13 mouse cellular contexts compared by ENCODE assay signal in the genomic region with DNA sequence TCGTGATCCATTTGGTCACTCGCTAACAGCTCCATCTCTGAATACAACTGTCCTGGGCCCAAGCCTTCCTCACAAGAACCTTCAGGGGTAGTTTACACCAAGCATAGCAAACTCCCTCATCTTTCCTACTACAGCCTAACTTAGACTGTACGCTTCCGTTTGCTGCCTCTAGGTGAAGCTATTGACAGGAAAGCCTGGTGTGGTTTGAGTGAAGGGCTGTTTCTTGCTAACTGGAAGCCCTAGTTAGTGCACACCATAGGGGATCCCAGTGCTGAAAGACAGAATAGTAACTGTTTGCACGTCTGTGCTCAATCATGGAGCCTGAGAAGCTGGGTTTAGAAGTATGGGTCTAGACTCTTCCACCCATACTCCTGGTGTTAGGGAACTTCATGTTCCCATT. TPM values are rescaled to one million over a fixed set of nuclear protein-coding genes. Genes with fewer than 3 reads are reported as not detected.
A peak's percentile ranks its signal among the peaks of the same experiment; 100 is the strongest.
DNase-seq lines count a peak whose midpoint lies in the region.
"Had no signal": no experiment of that assay in that cellular context is flagged by ENCODE, and none has a peak within 500 bp of the region (broad histone marks: within the 10 kb centered on the region; RNA-seq: fewer than 3 reads in every experiment).

No protein-coding gene starts in this region.

- DNase-seq in adrenal gland, postnatal 14 days, result peak; percentile 12
- no peak for DNase-seq in adrenal gland, postnatal 25 days
- peak; percentile 70 for DNase-seq in heart, adult 11 months
- DNase-seq in heart, adult 8-10 months (ENCODE audit: low spot score), result no peak
- DNase-seq in kidney, postnatal 10 days, result peak; percentile 26
- DNase-seq in kidney, adult 11 months, result no peak
- DNase-seq in thymus, postnatal 4 days, result peak; percentile 16
- no peak for DNase-seq in thymus, postnatal 25 days
- DNase-seq: adrenal gland, adult 8-10 months; gastrocnemius, postnatal 10 days; liver, embryonic 13.5 days; lung, adult 2 months had no signal

RNA-seq across cellular contexts. Expression of a gene that starts 5.8 kb away (rescaled TPM):
- 5.7 and 13.3 TPM in 2 replicates for total RNA-seq in adrenal gland, postnatal 14 days (2021)
- 4.1 and 6.8 TPM in 2 replicates for total RNA-seq in adrenal gland, postnatal 25 days (2021)
- total RNA-seq in heart, adult 8-10 months (2022), result 1 to 10 TPM; 5.1 to 6.9 (median 6.3) TPM
- total RNA-seq: common myeloid progenitor, adult 5-6 weeks had no signal

Comparison
In these comparisons a context has a peak if more than half of its experiments do, and no peak if none do; other contexts are left out.
1. DNase-seq: peak in adrenal gland, postnatal 14 days (single experiment), heart, adult 11 months (single experiment), kidney, postnatal 10 days (single experiment) and thymus, postnatal 4 days (single experiment); none in adrenal gland, postnatal 25 days (single experiment), heart, adult 8-10 months (single experiment), kidney, adult 11 months (single experiment) and thymus, postnatal 25 days (single experiment).